Mouse (Mus musculus) liver, postnatal 0 days (tissue): ENCODE results near the gene Mrpl47. TPM values are rescaled to one million over a fixed set of nuclear protein-coding genes. Genes with fewer than 3 reads are reported as not detected.
A peak's percentile ranks its signal among the peaks of the same experiment; 100 is the strongest.

Experiments
- ATAC-seq: fragments of 200-750 bp; cut with Nextera tagmentation; 2 replicates; pipeline ENCODE4 v1.8.0; 2017; ENCODE audit warnings: mild to moderate bottlenecking, moderate library complexity
- DNase-seq: peaks from one replicate; pipeline ENCODE4 v3.0.0-alpha.2; 2016
- H3K27ac ChIP-seq: fragments of 300-500 bp; sonication (generic); 2 replicates; pipeline ENCODE4 v1.5.1; 2014; ENCODE audit warnings: antibody characterized with exemption, moderate library complexity, mild to moderate bottlenecking, low read depth
- H3K27me3 ChIP-seq: fragments of 300-500 bp; sonication (generic); 2 replicates; pipeline ENCODE4 v1.6.1; 2014; ENCODE audit warnings: low read length, control low read depth, mixed read lengths; ENCODE audit not compliant: insufficient read depth
- H3K36me3 ChIP-seq: fragments of 300-500 bp; sonication (generic); replicated peaks from 2 replicates; pipeline ENCODE4 v1.6.1; 2014; ENCODE audit warnings: mild to moderate bottlenecking, control low read depth, low read length, moderate library complexity, mixed read lengths; ENCODE audit not compliant: insufficient read depth
- H3K4me1 ChIP-seq: fragments of 300-500 bp; sonication (generic); 2 replicates; pipeline ENCODE4 v1.6.1; 2014; ENCODE audit warnings: antibody characterized with exemption, mild to moderate bottlenecking, control low read depth; ENCODE audit not compliant: insufficient read depth
- H3K4me2 ChIP-seq: fragments of 300-500 bp; sonication (generic); 2 replicates; pipeline ENCODE4 v1.6.1; 2014; ENCODE audit warnings: low read depth, mild to moderate bottlenecking, low read length, moderate library complexity, mixed read lengths
- H3K4me3 ChIP-seq: fragments of 300-500 bp; sonication (generic); 2 replicates; pipeline ENCODE4 v1.5.1; 2014; ENCODE audit warnings: low read depth, low read length
- H3K9ac ChIP-seq: fragments of 300-500 bp; sonication (generic); replicated peaks from 2 replicates; pipeline ENCODE4 v1.6.1; 2014; ENCODE audit warnings: mild to moderate bottlenecking, moderate library complexity
- H3K9me3 ChIP-seq: fragments of 300-500 bp; sonication (generic); 2 replicates; pipeline ENCODE4 v1.6.1; 2016; ENCODE audit warnings: mild to moderate bottlenecking, control low read depth, low read length, mixed read lengths
- CTCF ChIP-seq: sonication (generic); IDR thresholded peaks from 2 replicates; pipeline ENCODE4 v1.5.1; 2016; ENCODE audit warnings: antibody characterized with exemption, low read depth
- EP300 ChIP-seq: IDR thresholded peaks from 2 replicates; pipeline ENCODE4 v1.6.1; 2016; ENCODE audit warnings: antibody characterized with exemption, low read depth, mild to moderate bottlenecking
- WGBS: fragments of 180-500 bp; shearing (Covaris S2); extraction: QIAGEN DNeasy Blood & Tissue Kit; methylation state at CpG from one replicate; pipeline ENCODE4 v1.1.7; 2014; ENCODE audit not compliant: insufficient replicate concordance; 5-methylcytosine and 5-hydroxymethylcytosine counted together
- polyA plus RNA-seq: library from polyadenylated mRNA; unstranded; fragments of >200 nt; fragmentation: Nextera tagmentation; extraction: Ambion mirVana; gene quantifications from 2 replicates; pipeline ENCODE4 v1.2.1, GENCODE M21; 2015

Gene Mrpl47
- polyA plus RNA-seq: 15.2 and 18.2 TPM in 2 replicates

DNA sequence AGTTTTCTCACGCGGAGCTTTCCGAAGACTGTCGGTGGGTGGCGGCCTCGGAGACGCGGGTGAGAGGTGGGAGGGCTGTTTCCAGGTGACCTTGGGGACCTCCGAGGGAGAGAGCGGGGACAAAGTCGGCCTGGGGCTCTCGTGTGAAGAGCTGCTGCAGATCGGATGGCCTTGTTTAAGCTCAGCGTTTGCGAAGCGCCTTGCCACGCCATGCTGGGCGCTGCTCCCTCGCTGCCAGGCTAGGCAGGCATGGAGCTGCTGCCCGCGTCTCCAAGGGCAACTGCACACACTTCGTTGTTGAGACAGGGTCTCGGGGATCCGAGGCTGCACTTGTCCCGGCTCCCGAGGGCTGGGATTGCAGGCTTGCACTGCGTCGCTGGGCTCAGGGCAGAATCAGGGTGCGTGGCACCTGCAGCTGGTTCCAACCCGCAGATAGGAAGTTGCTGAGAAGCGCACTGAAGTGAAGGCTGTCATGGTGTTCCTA lies at the start of gene Mrpl47:
Gene Mrpl47, minus strand, starts transcription at position 434 of the 484 bp plus-strand sequence.
- DNase-seq: no peak
- Histone ChIP-seq H3K4me2 (peak within 1 kb of the TSS; percentile 97), H3K9me3 (no peaks in the 10 kb centered on the region), H3K36me3 (peaks cover 9% of the 10 kb centered on the region; the same call in 1 of the 2 replicates), H3K4me1 (peaks cover 21% of the 10 kb centered on the region), H3K9ac (peak within 1 kb of the TSS; percentile 83), H3K27me3 (no peaks in the 10 kb centered on the region), H3K4me3 (peak within 1 kb of the TSS; percentile 89), H3K27ac (peak within 1 kb of the TSS; percentile 84)
- TF ChIP-seq CTCF: no peak
- no peak for TF ChIP-seq EP300
- peak; percentile 15 for ATAC-seq
- 0% methylated on average over 31 of the region's 31 CpGs for WGBS

DNA sequence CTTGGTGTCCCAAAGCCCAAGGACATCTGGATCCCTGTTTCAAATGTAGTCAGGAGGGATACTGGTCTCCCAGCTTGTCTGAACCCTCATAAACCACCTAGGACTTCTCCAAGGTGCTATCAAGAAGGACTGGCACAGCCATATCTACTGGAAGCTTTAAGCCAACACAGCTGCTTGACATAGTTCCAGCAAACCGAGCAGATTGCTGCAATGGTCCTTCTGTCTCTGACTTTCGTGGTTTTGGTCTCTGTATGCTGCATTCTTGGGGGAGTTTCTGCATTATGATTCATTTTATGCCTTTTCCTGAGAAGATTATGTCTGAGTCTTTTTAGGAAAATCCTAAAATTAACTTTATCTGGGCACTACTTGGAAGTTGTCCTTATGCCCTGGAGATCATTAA lies 33.4 kb upstream of the Mrpl47 start:
- no peak for ATAC-seq
- 47% methylated on average over 2 of the region's 2 CpGs for WGBS
- Histone ChIP-seq H3K27ac (no peak overlapping the region), H3K4me2 (no peak overlapping the region), H3K27me3 (no peaks in the 10 kb centered on the region), H3K4me3 (no peak overlapping the region), H3K36me3 (no peaks in the 10 kb centered on the region), H3K9ac (no peak overlapping the region), H3K4me1 (no peaks in the 10 kb centered on the region), H3K9me3 (no peaks in the 10 kb centered on the region)
- no peak for TF ChIP-seq EP300
- TF ChIP-seq CTCF: no peak
- no peak for DNase-seq

DNA sequence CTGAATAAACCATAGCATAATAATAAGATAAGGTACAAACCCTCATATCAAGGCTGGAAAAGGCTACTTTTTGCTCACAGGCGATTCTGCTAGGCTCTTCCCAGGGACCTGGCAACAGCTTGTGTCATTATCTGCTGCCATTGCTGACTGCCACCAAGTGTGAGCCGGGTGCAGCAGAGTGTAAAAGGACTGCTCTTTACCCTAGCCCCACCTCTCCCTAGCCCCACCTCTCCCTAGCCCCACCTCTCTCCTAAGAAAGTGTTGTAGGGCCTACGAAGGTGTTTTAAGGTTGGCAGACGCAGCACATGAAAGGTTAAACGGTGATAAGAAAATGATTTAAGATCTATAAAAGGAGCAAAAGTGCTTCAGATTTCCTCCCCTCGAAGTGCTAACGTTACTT lies 26.5 kb upstream of the Mrpl47 start:
- H3K4me1 ChIP-seq: no peaks in the 10 kb centered on the region
- DNase-seq (no peak), ATAC-seq (no peak)
- no peak overlapping the region for H3K27ac ChIP-seq
- H3K4me2 ChIP-seq: no peak overlapping the region
- H3K36me3 ChIP-seq: no peaks in the 10 kb centered on the region
- H3K9ac ChIP-seq: no peak overlapping the region
- TF ChIP-seq EP300 (no peak), CTCF (no peak)
- H3K27me3 ChIP-seq: no peaks in the 10 kb centered on the region
- no peaks in the 10 kb centered on the region for H3K9me3 ChIP-seq
- no peak overlapping the region for H3K4me3 ChIP-seq
- 49% methylated on average over 7 of the region's 7 CpGs for WGBS

DNA sequence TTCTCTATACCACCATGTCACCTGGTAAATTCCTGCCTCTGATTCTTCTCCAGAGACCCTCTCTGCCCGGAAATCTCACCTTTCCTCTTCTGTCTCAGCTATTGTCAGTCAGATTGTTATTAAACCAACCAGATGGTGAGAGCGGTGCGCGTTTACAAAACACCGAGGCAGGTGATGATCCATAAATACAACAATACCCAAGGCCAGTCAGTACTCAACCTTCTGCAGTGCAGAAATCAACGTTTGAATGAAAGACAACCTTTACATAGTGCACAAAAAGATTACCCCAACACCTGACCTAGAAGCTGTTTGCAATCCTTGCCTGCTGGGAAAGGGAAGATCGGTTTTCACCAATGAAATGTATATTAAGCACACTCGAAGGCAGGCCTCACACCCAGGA lies 25.6 kb upstream of the Mrpl47 start:
- Histone ChIP-seq H3K9me3 (no peaks in the 10 kb centered on the region), H3K4me3 (no peak overlapping the region), H3K27ac (no peak overlapping the region), H3K27me3 (no peaks in the 10 kb centered on the region), H3K4me2 (no peak overlapping the region), H3K36me3 (no peaks in the 10 kb centered on the region), H3K4me1 (no peaks in the 10 kb centered on the region), H3K9ac (no peak overlapping the region)
- ATAC-seq (no peak), DNase-seq (no peak)
- TF ChIP-seq CTCF (no peak), EP300 (no peak)
- 55% methylated on average over 8 of the region's 8 CpGs for WGBS

DNA sequence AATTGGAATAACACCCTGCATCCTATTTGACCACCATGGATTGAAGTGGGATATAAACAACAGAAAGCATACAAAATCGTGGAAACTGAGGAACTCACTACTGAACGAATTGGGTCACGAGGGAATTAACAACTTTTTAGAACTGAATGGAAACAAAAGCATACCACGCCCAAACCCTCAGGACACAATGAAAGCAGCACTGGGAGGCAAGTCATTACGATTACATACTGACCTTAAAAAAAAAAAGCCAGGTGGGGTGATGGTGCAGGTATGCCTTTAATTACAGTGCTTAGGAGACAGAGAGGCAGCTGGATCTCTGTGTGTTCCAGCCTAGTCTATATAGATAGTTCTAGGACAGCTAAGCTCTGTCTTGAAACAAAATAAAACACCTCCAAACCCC lies 21.8 kb upstream of the Mrpl47 start:
- Histone ChIP-seq H3K9me3 (no peaks in the 10 kb centered on the region), H3K27ac (no peak overlapping the region), H3K4me2 (no peak overlapping the region), H3K4me1 (no peaks in the 10 kb centered on the region), H3K36me3 (no peaks in the 10 kb centered on the region), H3K9ac (no peak overlapping the region), H3K27me3 (no peaks in the 10 kb centered on the region), H3K4me3 (no peak overlapping the region)
- TF ChIP-seq CTCF: no peak
- TF ChIP-seq EP300: no peak
- 76% methylated on average over 5 of the region's 5 CpGs for WGBS
- DNase-seq (no peak), ATAC-seq (no peak)

DNA sequence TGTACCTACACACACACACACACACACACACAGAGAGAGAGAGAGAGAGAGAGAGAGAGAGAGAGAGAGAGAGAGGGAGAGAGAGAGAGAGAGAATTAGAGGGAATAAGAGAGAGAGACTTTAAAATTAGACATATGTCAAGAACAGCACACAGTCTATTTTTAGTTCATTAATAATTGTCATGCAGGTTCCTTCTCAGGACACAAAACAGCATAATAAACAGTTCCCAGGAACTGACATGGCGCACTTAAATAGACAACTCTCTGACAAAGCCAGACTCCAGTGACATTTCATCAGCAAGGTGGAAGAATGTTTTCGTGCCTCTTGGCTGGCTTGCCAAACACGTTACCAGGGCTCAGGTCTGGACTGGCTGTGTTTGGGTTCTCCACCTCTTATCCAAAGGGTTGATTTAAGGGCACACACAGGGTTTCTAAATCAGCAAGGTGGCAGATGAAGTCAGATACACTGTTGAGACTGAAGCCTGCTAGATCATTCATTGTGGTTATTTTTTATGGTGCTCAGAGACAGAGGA lies 17.0 kb upstream of the Mrpl47 start:
- Histone ChIP-seq H3K4me1 (no peaks in the 10 kb centered on the region), H3K4me2 (no peak overlapping the region), H3K27me3 (no peaks in the 10 kb centered on the region), H3K9ac (no peak overlapping the region), H3K9me3 (no peaks in the 10 kb centered on the region), H3K36me3 (peaks cover 14% of the 10 kb centered on the region), H3K27ac (no peak overlapping the region), H3K4me3 (no peak overlapping the region)
- ATAC-seq (no peak), DNase-seq (no peak)
- WGBS: 85% methylated on average over 3 of the region's 3 CpGs
- TF ChIP-seq CTCF (no peak), EP300 (no peak)
